In genomic region chr11:120714546-120714945, GRCm38 (mm10) we compare ENCODE assay signal across 7 mouse cellular contexts. TPM values are rescaled to one million over a fixed set of nuclear protein-coding genes. Genes with fewer than 3 reads are reported as not detected.
DNase-seq lines count a peak whose midpoint lies in the region; ATAC-seq and TF ChIP-seq lines count a peak whose summit lies in the region.

No protein-coding gene starts in this region.

- peak overlapping the region; percentile 96 for H3K4me2 ChIP-seq in lung, embryonic 16.5 days (ENCODE audit: low read depth, low read length)
- H3K4me2 ChIP-seq in forebrain, embryonic 11.5 days (ENCODE audit: low read depth, low read length, severe bottlenecking), result peak overlapping the region; percentile 98
- H3K4me2 ChIP-seq in limb, embryonic 12.5 days, result peak overlapping the region; percentile 95

- H3K4me3 ChIP-seq in lung, embryonic 16.5 days (ENCODE audit: low read length), result peak overlapping the region; percentile 64
- H3K4me3 ChIP-seq in forebrain, embryonic 11.5 days (ENCODE audit: low read depth, low read length), result peak overlapping the region; percentile 46
- H3K4me3 ChIP-seq in limb, embryonic 12.5 days (replicated peaks), result peak overlapping the region; percentile 66
- H3K4me3 ChIP-seq in small intestine, adult 2 months (ENCODE audit: low read depth, low read length), result peak overlapping the region; percentile 78

- no peak for DNase-seq in lung, postnatal 4 days
- no peak for DNase-seq in forebrain, embryonic 11.5 days (ENCODE audit: low spot score)
- no peak for DNase-seq in adrenal gland, adult 2 months
- no peak for DNase-seq in cerebellum, adult 8-10 months

- H3K9me3 ChIP-seq in lung, embryonic 16.5 days (ENCODE audit: control insufficient read depth, low read length), result no peaks in the 10 kb centered on the region
- no peaks in the 10 kb centered on the region for H3K9me3 ChIP-seq in forebrain, embryonic 11.5 days (ENCODE audit: control insufficient read depth, low read length)
- H3K9me3 ChIP-seq in limb, embryonic 12.5 days, result no peaks in the 10 kb centered on the region

- H3K4me1 ChIP-seq in lung, embryonic 16.5 days (replicated peaks; ENCODE audit: control insufficient read depth, insufficient read depth, low read length), result peaks cover 16% of the 10 kb centered on the region
- peaks cover 10% of the 10 kb centered on the region for H3K4me1 ChIP-seq in forebrain, embryonic 11.5 days (replicated peaks; ENCODE audit: control insufficient read depth, insufficient read depth, low read length)
- peaks cover 39% of the 10 kb centered on the region for H3K4me1 ChIP-seq in limb, embryonic 12.5 days (replicated peaks)
- peaks cover 17% of the 10 kb centered on the region for H3K4me1 ChIP-seq in small intestine, adult 2 months (ENCODE audit: control insufficient read depth, insufficient read depth, insufficient read length, low read length)

- ATAC-seq in lung, embryonic 16.5 days (ENCODE audit: low read depth), result no peak
- no peak for ATAC-seq in forebrain, embryonic 11.5 days (replicated peaks; ENCODE audit: low FRiP score)
- ATAC-seq in limb, embryonic 12.5 days (ENCODE audit: insufficient number of reproducible peaks, insufficient read depth, low FRiP score, low TSS enrichment, low read depth), result no peak

- H3K27ac ChIP-seq in lung, embryonic 16.5 days (ENCODE audit: low read length), result no peak overlapping the region
- H3K27ac ChIP-seq in forebrain, embryonic 11.5 days (ENCODE audit: low read depth, low read length), result no peak overlapping the region
- H3K27ac ChIP-seq in limb, embryonic 12.5 days, result no peak overlapping the region
- no peak overlapping the region for H3K27ac ChIP-seq in small intestine, adult 2 months (ENCODE audit: insufficient read depth, low read depth, low read length)

- H3K36me3 ChIP-seq in lung, embryonic 16.5 days (ENCODE audit: control insufficient read depth, insufficient read depth, low read length), result peaks cover 17% of the 10 kb centered on the region
- H3K36me3 ChIP-seq in forebrain, embryonic 11.5 days (ENCODE audit: control insufficient read depth, insufficient read depth, low read length), result no peaks in the 10 kb centered on the region; the same call in none of the 2 replicates
- peaks cover 62% of the 10 kb centered on the region for H3K36me3 ChIP-seq in limb, embryonic 12.5 days
- peaks cover 12% of the 10 kb centered on the region; the same call in 1 of the 2 replicates for H3K36me3 ChIP-seq in small intestine, adult 2 months (ENCODE audit: control insufficient read depth, insufficient read depth, low read length)

- H3K9ac ChIP-seq in lung, embryonic 16.5 days (ENCODE audit: low read length), result peak overlapping the region; percentile 79
- peak overlapping the region; percentile 73 for H3K9ac ChIP-seq in forebrain, embryonic 11.5 days (ENCODE audit: low read length)
- peak overlapping the region; percentile 79 for H3K9ac ChIP-seq in limb, embryonic 12.5 days (replicated peaks)

- H3K27me3 ChIP-seq in lung, embryonic 16.5 days (ENCODE audit: control insufficient read depth, insufficient read depth, low read depth, low read length), result no peaks in the 10 kb centered on the region
- H3K27me3 ChIP-seq in forebrain, embryonic 11.5 days (ENCODE audit: control insufficient read depth, insufficient read depth, low read length), result no peaks in the 10 kb centered on the region
- no peaks in the 10 kb centered on the region for H3K27me3 ChIP-seq in limb, embryonic 12.5 days
- no peaks in the 10 kb centered on the region for H3K27me3 ChIP-seq in small intestine, adult 2 months (ENCODE audit: control insufficient read depth, insufficient read depth, low read length)

- no peak for TF ChIP-seq CTCF in small intestine, adult 2 months (IDR thresholded peaks at IDR 0.05; ENCODE audit: extremely low read depth, insufficient read length, insufficient replicate concordance, low read depth, low read length)

- no peak for TF ChIP-seq POLR2A in small intestine, adult 2 months (IDR thresholded peaks at IDR 0.05; ENCODE audit: low read depth, low read length)

- 30% methylated on average over 10 of the region's 10 CpGs for WGBS in lung, embryonic 16.5 days
- WGBS in forebrain, embryonic 11.5 days, result 66% methylated on average over 10 of the region's 10 CpGs
- 61% methylated on average over 10 of the region's 10 CpGs for WGBS in limb, embryonic 12.5 days
- WGBS in small intestine, adult 2 months, result 21% methylated on average over 10 of the region's 10 CpGs

RNA-seq across cellular contexts. Expression of gene Lrrc45, which starts 0.8 kb away (rescaled TPM):
- polyA plus RNA-seq in lung, embryonic 16.5 days (2015; fragmentation: Nextera tagmentation; extraction: Ambion mirVana), result 58.2 and 63.9 TPM in 2 replicates
- polyA plus RNA-seq in forebrain, embryonic 11.5 days (2014; fragmentation: Nextera tagmentation; extraction: Ambion mirVana), result 53.3 and 54.4 TPM in 2 replicates
- 77.9 and 78.4 TPM in 2 replicates for polyA plus RNA-seq in limb, embryonic 12.5 days (2016; fragmentation: Nextera tagmentation; extraction: Ambion mirVana)
- polyA plus RNA-seq in small intestine, adult 2 months (2012; rRNA removed), result 22.0 and 23.9 TPM in 2 replicates
- 10 to 100 TPM; 21.9 to 25.3 TPM for total RNA-seq in adrenal gland, adult 2 months (2021)
- 34.2 and 40.1 TPM in 2 replicates for polyA plus RNA-seq in adrenal gland, adult 2 months (2012; rRNA removed)

RNA-seq across cellular contexts. Expression of gene Cenpx, which starts 1.0 kb away (rescaled TPM):
- 156 and 170 TPM in 2 replicates for polyA plus RNA-seq in lung, embryonic 16.5 days (2015; fragmentation: Nextera tagmentation; extraction: Ambion mirVana)
- 121 and 130 TPM in 2 replicates for polyA plus RNA-seq in forebrain, embryonic 11.5 days (2014; fragmentation: Nextera tagmentation; extraction: Ambion mirVana)
- polyA plus RNA-seq in limb, embryonic 12.5 days (2016; fragmentation: Nextera tagmentation; extraction: Ambion mirVana), result 131 and 138 TPM in 2 replicates
- 38.4 and 46.2 TPM in 2 replicates for polyA plus RNA-seq in small intestine, adult 2 months (2012; rRNA removed)
- total RNA-seq in adrenal gland, adult 2 months (2021), result 10 to 100 TPM; 54.0 to 63.5 TPM
- polyA plus RNA-seq in adrenal gland, adult 2 months (2012; rRNA removed), result 86.0 and 90.2 TPM in 2 replicates

RNA-seq across cellular contexts. Expression of gene Rac3, which starts 6.7 kb away (rescaled TPM):
- polyA plus RNA-seq in lung, embryonic 16.5 days (2015; fragmentation: Nextera tagmentation; extraction: Ambion mirVana), result 53.5 and 54.2 TPM in 2 replicates
- 7.5 and 10.6 TPM in 2 replicates for polyA plus RNA-seq in forebrain, embryonic 11.5 days (2014; fragmentation: Nextera tagmentation; extraction: Ambion mirVana)
- 48.5 and 51.2 TPM in 2 replicates for polyA plus RNA-seq in limb, embryonic 12.5 days (2016; fragmentation: Nextera tagmentation; extraction: Ambion mirVana)
- 4.1 and 5.1 TPM in 2 replicates for polyA plus RNA-seq in small intestine, adult 2 months (2012; rRNA removed)
- 10 to 100 TPM; 13.7 to 15.9 TPM for total RNA-seq in adrenal gland, adult 2 months (2021)
- 21.1 and 25.6 TPM in 2 replicates for polyA plus RNA-seq in adrenal gland, adult 2 months (2012; rRNA removed)

RNA-seq across cellular contexts. Expression of gene Dcxr, which starts 12.5 kb away (rescaled TPM):
- polyA plus RNA-seq in lung, embryonic 16.5 days (2015; fragmentation: Nextera tagmentation; extraction: Ambion mirVana), result 69.5 and 92.2 TPM in 2 replicates
- polyA plus RNA-seq in forebrain, embryonic 11.5 days (2014; fragmentation: Nextera tagmentation; extraction: Ambion mirVana), result 10.8 and 11.8 TPM in 2 replicates
- polyA plus RNA-seq in limb, embryonic 12.5 days (2016; fragmentation: Nextera tagmentation; extraction: Ambion mirVana), result 14.8 and 17.8 TPM in 2 replicates
- 102 and 127 TPM in 2 replicates for polyA plus RNA-seq in small intestine, adult 2 months (2012; rRNA removed)
- total RNA-seq in adrenal gland, adult 2 months (2021), result 100 to 1,000 TPM in 1 of 2 experiments, 10 to 100 TPM in 1; 41.4 to 122 TPM
- polyA plus RNA-seq in adrenal gland, adult 2 months (2012; rRNA removed), result 136 and 150 TPM in 2 replicates

RNA-seq across cellular contexts. Expression of gene Cbr2, which starts 17.4 kb away (rescaled TPM):
- 194 and 348 TPM in 2 replicates for polyA plus RNA-seq in lung, embryonic 16.5 days (2015; fragmentation: Nextera tagmentation; extraction: Ambion mirVana)
- 1.8 TPM in 1 of 2 replicates, not detected in the other for polyA plus RNA-seq in forebrain, embryonic 11.5 days (2014; fragmentation: Nextera tagmentation; extraction: Ambion mirVana)
- polyA plus RNA-seq in limb, embryonic 12.5 days (2016; fragmentation: Nextera tagmentation; extraction: Ambion mirVana), result 4.6 and 7.2 TPM in 2 replicates
- 1.2 and 11.4 TPM in 2 replicates for polyA plus RNA-seq in small intestine, adult 2 months (2012; rRNA removed)
- 10 to 100 TPM in 1 of 2 experiments, 1 to 10 TPM in 1; 8.3 to 10.6 TPM for total RNA-seq in adrenal gland, adult 2 months (2021)
- polyA plus RNA-seq in adrenal gland, adult 2 months (2012; rRNA removed), result 52.6 and 54.2 TPM in 2 replicates
